Mouse (Mus musculus) heart, postnatal 0 days (tissue): ENCODE results near the gene Ciz1. TPM values are rescaled to one million over a fixed set of nuclear protein-coding genes. Genes with fewer than 3 reads are reported as not detected.
A peak's percentile ranks its signal among the peaks of the same experiment; 100 is the strongest.

ENCODE experiments used
- ATAC-seq: fragments of 200-750 bp; cut with Nextera tagmentation; 2 replicates; pipeline ENCODE4 v1.8.0; 2017; ENCODE audit warnings: low read depth, moderate number of reproducible peaks, moderate library complexity; ENCODE audit not compliant: insufficient read depth
- DNase-seq: peaks from one replicate; pipeline ENCODE4 v3.0.0-alpha.2; 2016; ENCODE audit warnings: low spot score
- H3K27ac ChIP-seq: fragments of 300-500 bp; sonication (generic); 2 replicates; pipeline ENCODE4 v1.5.1; 2014; ENCODE audit warnings: low read depth, mild to moderate bottlenecking
- H3K27me3 ChIP-seq: fragments of 300-500 bp; sonication (generic); 2 replicates; pipeline ENCODE4 v1.6.1; 2014; ENCODE audit warnings: low read length, mixed read lengths; ENCODE audit not compliant: control insufficient read depth, insufficient read depth
- H3K36me3 ChIP-seq: fragments of 300-500 bp; sonication (generic); replicated peaks from 2 replicates; pipeline ENCODE4 v1.6.1; 2014; ENCODE audit warnings: low read length, mixed read lengths; ENCODE audit not compliant: control insufficient read depth, insufficient read depth
- H3K4me1 ChIP-seq: fragments of 300-500 bp; sonication (generic); 2 replicates; pipeline ENCODE4 v1.6.1; 2014; ENCODE audit warnings: antibody characterized with exemption; ENCODE audit not compliant: control insufficient read depth, insufficient read depth
- H3K4me2 ChIP-seq: fragments of 300-500 bp; sonication (generic); 2 replicates; pipeline ENCODE4 v1.6.1; 2014; ENCODE audit warnings: low read depth, mild to moderate bottlenecking, low read length, moderate library complexity
- H3K4me3 ChIP-seq: fragments of 300-500 bp; sonication (generic); 2 replicates; pipeline ENCODE4 v1.5.1; 2014; ENCODE audit warnings: low read depth, low read length
- H3K9ac ChIP-seq: fragments of 300-500 bp; sonication (generic); replicated peaks from 2 replicates; pipeline ENCODE4 v1.6.1; 2014; ENCODE audit warnings: low read depth, low read length, mixed read lengths
- H3K9me3 ChIP-seq: fragments of 300-500 bp; sonication (generic); replicated peaks from 2 replicates; pipeline ENCODE4 v1.6.1; 2016; ENCODE audit warnings: low read length; ENCODE audit not compliant: control insufficient read depth
- CTCF ChIP-seq: IDR thresholded peaks from 2 replicates; pipeline ENCODE4 v1.5.1; 2016; ENCODE audit warnings: antibody characterized with exemption, control low read depth, low read depth
- EP300 ChIP-seq: IDR thresholded peaks from 2 replicates; pipeline ENCODE4 v1.6.1; 2016; ENCODE audit warnings: antibody characterized with exemption, low read depth
- WGBS: fragments of 180-500 bp; shearing (Covaris S2); extraction: QIAGEN DNeasy Blood & Tissue Kit; methylation state at CpG from one replicate; pipeline ENCODE4 v1.1.7; 2014; 5-methylcytosine and 5-hydroxymethylcytosine counted together
- polyA plus RNA-seq: library from polyadenylated mRNA; unstranded; fragments of >200 nt; fragmentation: Nextera tagmentation; extraction: Ambion mirVana; gene quantifications from 2 replicates; pipeline ENCODE4 v1.2.1, GENCODE M21; 2015
- total RNA-seq: library from RNA; depleted of rRNA; stranded (reverse); fragments of >200 nt; gene quantifications from 2 replicates; pipeline ENCODE4 v1.2.3, GENCODE M21; 2014; ENCODE audit warnings: low replicate concordance

Ciz1 gene
- total and polyA plus RNA-seq, 2 experiments from 2014 or later = 17.6 to 79.9 TPM

DNA sequence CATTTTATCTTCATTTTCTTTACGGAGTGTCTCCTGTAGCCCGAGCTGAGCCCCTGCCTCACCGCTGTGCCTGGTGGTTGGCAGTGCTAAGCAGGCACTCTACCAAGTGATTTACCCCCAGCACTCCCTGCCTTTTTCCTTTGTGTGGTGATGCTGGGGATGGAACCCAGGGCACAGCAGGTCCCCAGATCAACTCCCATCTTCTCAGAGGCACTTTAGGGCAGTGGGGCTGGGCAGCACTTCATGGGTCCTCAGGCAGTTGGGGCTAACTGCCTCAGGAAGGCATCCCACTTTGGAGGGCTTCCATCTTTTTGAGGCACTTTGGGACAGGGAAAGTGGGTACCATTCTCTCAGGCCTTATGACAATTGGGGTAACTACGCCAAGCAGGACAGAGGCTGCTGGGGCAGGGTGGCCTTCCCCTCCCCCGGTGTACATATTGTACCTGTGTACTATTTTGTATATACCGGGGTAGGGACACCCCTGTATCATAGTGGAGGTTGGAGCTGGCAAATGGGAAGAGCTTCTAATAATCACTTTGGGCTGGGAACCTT lies 44.8 kb upstream of the Ciz1 start:
- Histone ChIP-seq H3K9ac (no peak overlapping the region), H3K4me3 (no peak overlapping the region), H3K36me3 (peaks cover 61% of the 10 kb centered on the region), H3K4me2 (no peak overlapping the region), H3K4me1 (peaks cover 5% of the 10 kb centered on the region; the same call in 1 of the 2 replicates), H3K9me3 (no peaks in the 10 kb centered on the region), H3K27me3 (peaks cover 13% of the 10 kb centered on the region), H3K27ac (no peak overlapping the region)
- 86% methylated on average over 6 of the region's 6 CpGs for WGBS
- DNase-seq (no peak), ATAC-seq (no peak)
- TF ChIP-seq EP300 (no peak), CTCF (no peak)

- Histone ChIP-seq H3K27ac (no peak overlapping the region), H3K4me2 (no peak overlapping the region), H3K36me3 (peaks cover 53% of the 10 kb centered on the region), H3K9ac (no peak overlapping the region), H3K9me3 (no peaks in the 10 kb centered on the region), H3K27me3 (peaks cover 19% of the 10 kb centered on the region), H3K4me3 (no peak overlapping the region), H3K4me1 (peaks cover 5% of the 10 kb centered on the region; the same call in 1 of the 2 replicates)
- 55% methylated on average over 8 of the region's 8 CpGs for WGBS
- DNase-seq (no peak), ATAC-seq (no peak)
- peak; percentile 74 for TF ChIP-seq CTCF
- no peak for TF ChIP-seq EP300
Observed at GRCm38 (mm10) chr2:32307941-32308760, 44.0 kb upstream of the Ciz1 start.

DNA sequence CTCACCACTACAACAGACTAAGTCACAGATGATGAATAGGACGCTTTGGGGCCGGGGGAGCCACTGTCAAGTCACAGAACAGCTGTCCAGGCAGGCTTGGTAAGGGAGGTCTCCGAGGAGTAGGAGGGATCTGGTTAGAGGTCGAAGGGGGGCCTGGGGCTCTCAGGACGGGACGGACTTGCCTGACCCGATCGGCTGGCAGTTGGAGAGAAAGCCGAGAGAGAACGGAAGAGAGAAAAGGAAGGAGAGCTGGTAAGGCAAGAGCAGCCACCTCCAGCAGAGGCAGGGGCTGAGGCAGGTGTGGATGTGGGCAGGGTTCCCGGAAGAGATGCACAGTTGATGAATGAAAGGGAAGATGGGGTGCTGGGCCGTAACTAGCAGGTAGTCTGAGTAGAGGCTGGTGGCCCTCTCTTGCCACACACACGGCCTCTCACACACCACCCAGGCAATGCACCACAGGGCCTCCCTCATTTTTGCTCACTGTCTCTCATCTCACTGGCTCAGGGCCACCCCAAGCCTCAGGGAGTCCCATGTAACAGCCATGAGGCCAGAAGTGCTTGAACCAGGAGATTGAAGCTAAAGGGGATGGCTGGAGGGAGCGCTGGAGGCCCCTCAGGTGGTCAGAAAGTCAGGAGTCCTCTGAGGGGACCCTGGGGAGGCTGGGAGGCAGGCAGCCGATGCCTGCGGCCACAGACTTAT lies 43.1 kb upstream of the Ciz1 start:
- ATAC-seq (no peak), DNase-seq (no peak)
- Histone ChIP-seq H3K9ac (no peak overlapping the region), H3K4me1 (peaks cover 5% of the 10 kb centered on the region; the same call in 1 of the 2 replicates), H3K36me3 (peaks cover 44% of the 10 kb centered on the region), H3K4me3 (no peak overlapping the region), H3K27me3 (peaks cover 19% of the 10 kb centered on the region), H3K9me3 (no peaks in the 10 kb centered on the region), H3K4me2 (no peak overlapping the region), H3K27ac (no peak overlapping the region)
- 89% methylated on average over 16 of the region's 16 CpGs for WGBS
- TF ChIP-seq CTCF = no peak
- TF ChIP-seq EP300 = no peak

- Histone ChIP-seq H3K4me1 (peaks cover 5% of the 10 kb centered on the region; the same call in 1 of the 2 replicates), H3K4me3 (no peak overlapping the region), H3K9ac (no peak overlapping the region), H3K27me3 (peaks cover 19% of the 10 kb centered on the region), H3K4me2 (no peak overlapping the region), H3K27ac (no peak overlapping the region), H3K36me3 (peaks cover 32% of the 10 kb centered on the region), H3K9me3 (no peaks in the 10 kb centered on the region)
- no peak for DNase-seq
- TF ChIP-seq CTCF (no peak), EP300 (no peak)
- ATAC-seq = no peak
- WGBS = 83% methylated on average over 18 of the region's 18 CpGs
Observed at GRCm38 (mm10) chr2:32310096-32310845, 41.9 kb upstream of the Ciz1 start.

DNA sequence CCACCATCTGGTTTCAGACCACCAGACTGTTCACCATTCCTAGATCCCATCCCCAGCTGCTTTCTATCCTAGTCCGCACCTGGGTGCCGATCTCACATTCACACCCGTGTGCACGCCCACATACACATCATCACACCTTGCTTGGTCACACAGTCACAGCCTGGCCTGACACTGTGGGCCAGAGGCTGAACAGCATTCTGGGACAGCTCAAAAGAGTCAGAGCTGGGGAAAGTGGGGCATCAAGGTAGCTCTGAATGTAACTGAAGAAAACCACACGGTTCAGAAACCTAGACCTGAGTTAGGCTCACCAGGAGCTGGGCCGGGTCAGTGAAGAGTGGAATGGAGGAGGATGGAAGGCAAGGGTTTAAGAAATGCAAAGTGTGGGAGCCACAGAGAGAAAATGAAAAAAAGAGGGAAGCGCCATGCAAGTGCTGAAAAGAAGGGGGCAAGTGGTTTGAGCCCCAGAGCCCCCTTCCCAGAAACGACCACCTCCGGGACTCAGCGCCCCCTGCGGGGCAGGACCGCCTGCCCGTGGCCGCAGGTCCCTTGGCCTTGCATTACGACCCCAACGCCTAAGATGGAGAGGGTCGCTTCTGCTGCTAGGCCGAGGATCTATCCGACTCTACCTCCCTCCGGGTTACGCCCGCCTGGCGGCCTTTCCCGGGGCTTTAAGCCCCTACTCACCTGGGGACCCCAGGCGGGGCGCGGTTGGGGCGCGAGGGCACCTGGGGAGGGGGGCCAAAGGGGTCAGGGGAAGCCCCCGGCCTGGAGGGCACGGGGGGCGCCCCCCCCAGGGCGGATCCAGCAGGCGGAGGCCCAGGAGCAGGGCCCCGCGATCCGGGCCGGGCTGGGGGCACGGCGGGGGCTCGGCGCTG lies 40.4 kb upstream of the Ciz1 start:
- no peaks in the 10 kb centered on the region for H3K9me3 ChIP-seq
- TF ChIP-seq CTCF = no peak
- no peak for TF ChIP-seq EP300
- ATAC-seq (no peak), DNase-seq (no peak)
- peak overlapping the region; percentile 48 for H3K9ac ChIP-seq
- peak overlapping the region; percentile 97 for H3K4me2 ChIP-seq
- 11% methylated on average over 37 of the region's 42 CpGs for WGBS
- peaks cover 13% of the 10 kb centered on the region for H3K4me1 ChIP-seq
- peak overlapping the region; percentile 60 for H3K4me3 ChIP-seq
- no peak overlapping the region for H3K27ac ChIP-seq
- peaks cover 17% of the 10 kb centered on the region for H3K36me3 ChIP-seq
- H3K27me3 ChIP-seq = peaks cover 21% of the 10 kb centered on the region
